Mouse (Mus musculus) urinary bladder, postnatal 10 days (tissue): ENCODE measurements around the gene Abhd16b.
A peak's percentile ranks its signal among the peaks of the same experiment; 100 is the strongest.

ENCODE experiments used
- DNase-seq: peaks from one replicate; pipeline ENCODE4 v3.0.0; 2022; ENCODE audit warnings: low spot score

Abhd16b gene

GRCm38 (mm10) chr2:181493156-181493927 is at the start of gene Abhd16b:
TSS of gene Abhd16b (plus strand) at chr2:181493206.
- no peak for DNase-seq

GRCm38 (mm10) chr2:181452181-181452580 is 40.8 kb upstream of the Abhd16b start:
- no peak for DNase-seq

- no peak for DNase-seq
These were observed 39.7 kb upstream of the Abhd16b start for GRCm38 (mm10) chr2:181453274-181453673.

- no peak for DNase-seq
These were observed 37.1 kb upstream of the Abhd16b start for GRCm38 (mm10) chr2:181455899-181456298.

GRCm38 (mm10) chr2:181457831-181458230 is 35.2 kb upstream of the Abhd16b start:
- no peak for DNase-seq

GRCm38 (mm10) chr2:181458411-181459152 is 34.4 kb upstream of the Abhd16b start:
- no peak for DNase-seq

- DNase-seq = peak; percentile 58
These were observed 33.8 kb upstream of the Abhd16b start, which contains the start of gene Zbtb46 for GRCm38 (mm10) chr2:181459153-181459672. TSS of gene Zbtb46 (minus strand) at chr2:181459426.

GRCm38 (mm10) chr2:181459673-181460621 is 33.1 kb upstream of the Abhd16b start:
- no peak for DNase-seq

GRCm38 (mm10) chr2:181461536-181462100 is 31.4 kb upstream of the Abhd16b start:
- no peak for DNase-seq

GRCm38 (mm10) chr2:181462604-181463003 is 30.4 kb upstream of the Abhd16b start:
- DNase-seq = no peak

- no peak for DNase-seq
These were observed 29.8 kb upstream of the Abhd16b start for GRCm38 (mm10) chr2:181463008-181463738.

- no peak for DNase-seq
These were observed 27.6 kb upstream of the Abhd16b start for GRCm38 (mm10) chr2:181465423-181465822.

- DNase-seq = no peak
These were observed 22.7 kb upstream of the Abhd16b start for GRCm38 (mm10) chr2:181470285-181470684.

- no peak for DNase-seq
These were observed 21.8 kb upstream of the Abhd16b start for GRCm38 (mm10) chr2:181471246-181471645.

- no peak for DNase-seq
These were observed 20.7 kb upstream of the Abhd16b start for GRCm38 (mm10) chr2:181472256-181472827.

GRCm38 (mm10) chr2:181483120-181483519 is 9.9 kb upstream of the Abhd16b start:
- DNase-seq = no peak

- DNase-seq = no peak
These were observed 9.3 kb upstream of the Abhd16b start for GRCm38 (mm10) chr2:181483562-181484318.

GRCm38 (mm10) chr2:181484456-181485233 is 8.4 kb upstream of the Abhd16b start:
- no peak for DNase-seq

- DNase-seq = no peak
These were observed 7.3 kb upstream of the Abhd16b start for GRCm38 (mm10) chr2:181485741-181486140.
